Mouse (Mus musculus) embryonic fibroblast, embryonic 13.5 days (primary cell): ENCODE results near the gene Sox18. TPM values are rescaled to one million over a fixed set of nuclear protein-coding genes. Genes with fewer than 3 reads are reported as not detected.

Experiments used
- H3K27ac ChIP-seq: 2 replicates; pipeline ENCODE4 v1.5.1; 2012; ENCODE audit warnings: low read length, control low read depth, inconsistent platforms; ENCODE audit not compliant: insufficient read depth
- H3K4me1 ChIP-seq: 2 replicates; pipeline ENCODE4 v1.6.1; 2011; ENCODE audit warnings: low read length; ENCODE audit not compliant: control insufficient read depth, insufficient read depth
- H3K4me3 ChIP-seq: 2 replicates; pipeline ENCODE4 v1.5.1; 2011; ENCODE audit warnings: mild to moderate bottlenecking, control low read depth, low read length; ENCODE audit not compliant: insufficient read depth
- CTCF ChIP-seq: IDR thresholded peaks from 2 replicates; pipeline ENCODE4 v1.5.1; 2011; ENCODE audit warnings: mild to moderate bottlenecking, control low read depth, low read length, moderate library complexity, borderline replicate concordance; ENCODE audit not compliant: insufficient read depth
- POLR2A ChIP-seq: IDR thresholded peaks from 2 replicates; pipeline ENCODE4 v1.6.1; 2011; ENCODE audit warnings: low read depth, mild to moderate bottlenecking, control low read depth, low read length, moderate library complexity
- polyA plus RNA-seq: library from polyadenylated mRNA; stranded (reverse); fragments of >200 nt; gene quantifications from 2 replicates; pipeline ENCODE4 v1.2.4, GENCODE M21; 2011; ENCODE audit warnings: low read depth; ENCODE audit not compliant: missing spikeins, insufficient read length

Sox18 gene
- polyA plus RNA-seq, 1 experiment, result not detected

- H3K4me3 ChIP-seq, result no peak overlapping the region
- no peak for TF ChIP-seq POLR2A
- TF ChIP-seq CTCF, result no peak
- no peak overlapping the region for H3K27ac ChIP-seq
- H3K4me1 ChIP-seq, result no peaks in the 10 kb centered on the region
Measured at GRCm38 (mm10) chr2:181695776-181696175, 24.3 kb upstream of the Sox18 start.

GRCm38 (mm10) chr2:181694581-181694980, 23.1 kb upstream of the Sox18 start:
- Histone ChIP-seq H3K4me1 (no peaks in the 10 kb centered on the region), H3K27ac (no peak overlapping the region), H3K4me3 (no peak overlapping the region; the same call in 1 of the 2 replicates)
- TF ChIP-seq POLR2A (no peak), CTCF (no peak)

GRCm38 (mm10) chr2:181693339-181694280, 22.2 kb upstream of the Sox18 start, which contains the start of gene Rgs19:
Gene Rgs19, minus strand, starts transcription at chr2:181693977.
- TF ChIP-seq CTCF (no peak), POLR2A (peak; percentile 82)
- H3K27ac ChIP-seq, result no peak within 1 kb of the TSS
- H3K4me3 ChIP-seq, result peak within 1 kb of the TSS; percentile 78
- H3K4me1 ChIP-seq, result no peaks in the 10 kb centered on the region

- no peak overlapping the region for H3K27ac ChIP-seq
- no peak overlapping the region for H3K4me3 ChIP-seq
- TF ChIP-seq CTCF, result no peak
- no peak for TF ChIP-seq POLR2A
- no peaks in the 10 kb centered on the region for H3K4me1 ChIP-seq
Measured at GRCm38 (mm10) chr2:181692304-181692703, 20.9 kb upstream of the Sox18 start.

GRCm38 (mm10) chr2:181691571-181691970, 20.1 kb upstream of the Sox18 start:
- Histone ChIP-seq H3K4me1 (no peaks in the 10 kb centered on the region), H3K4me3 (no peak overlapping the region), H3K27ac (no peak overlapping the region)
- TF ChIP-seq POLR2A (no peak), CTCF (no peak)

- no peak overlapping the region for H3K27ac ChIP-seq
- H3K4me1 ChIP-seq, result no peaks in the 10 kb centered on the region
- TF ChIP-seq CTCF (no peak), POLR2A (no peak)
- no peak overlapping the region for H3K4me3 ChIP-seq
Measured at GRCm38 (mm10) chr2:181691083-181691482, 19.6 kb upstream of the Sox18 start.

- H3K4me3 ChIP-seq, result no peak overlapping the region
- no peaks in the 10 kb centered on the region for H3K4me1 ChIP-seq
- H3K27ac ChIP-seq, result no peak overlapping the region
- TF ChIP-seq POLR2A, result no peak
Measured at GRCm38 (mm10) chr2:181689466-181690160, 18.2 kb upstream of the Sox18 start.

GRCm38 (mm10) chr2:181687586-181687985, 16.1 kb upstream of the Sox18 start:
- TF ChIP-seq POLR2A, result peak; percentile 14; the same call in 1 of the 2 replicates
- no peak for TF ChIP-seq CTCF
- H3K4me3 ChIP-seq, result no peak overlapping the region
- no peak overlapping the region for H3K27ac ChIP-seq
- H3K4me1 ChIP-seq, result no peaks in the 10 kb centered on the region

- Histone ChIP-seq H3K27ac (no peak overlapping the region), H3K4me1 (no peaks in the 10 kb centered on the region), H3K4me3 (no peak overlapping the region)
- no peak for TF ChIP-seq CTCF
- TF ChIP-seq POLR2A, result no peak
Measured at GRCm38 (mm10) chr2:181685686-181686085, 14.2 kb upstream of the Sox18 start.

- no peak overlapping the region for H3K27ac ChIP-seq
- H3K4me3 ChIP-seq, result no peak overlapping the region
- TF ChIP-seq POLR2A, result no peak
Measured at GRCm38 (mm10) chr2:181684713-181685112, 13.3 kb upstream of the Sox18 start.

More at GRCm38 (mm10) chr2:181684713-181685112, 13.3 kb upstream of the Sox18 start:
- no peaks in the 10 kb centered on the region for H3K4me1 ChIP-seq
